Mouse (Mus musculus) cerebellum, adult 2 months (tissue): ENCODE results near the gene Gtdc1.

Experiments
- CTCF ChIP-seq: fragments of 200-500 bp; IDR thresholded peaks from 2 replicates; pipeline ENCODE4 v1.5.1; 2011; ENCODE audit warnings: low read depth, mild to moderate bottlenecking, control low read depth, low read length, moderate library complexity, borderline replicate concordance; ENCODE audit not compliant: insufficient read depth
- POLR2A ChIP-seq: fragments of 200-500 bp; IDR thresholded peaks from 2 replicates; pipeline ENCODE4 v1.6.1; 2011; ENCODE audit warnings: low read length, control low read depth, borderline replicate concordance; ENCODE audit not compliant: insufficient read depth

GRCm38 (mm10) chr2:44549311-44549710 lies 378.1 kb downstream of the Gtdc1 start:
- TF ChIP-seq POLR2A (no peak), CTCF (no peak)
